Mouse (Mus musculus): ENCODE data around the gene Tdrd9. TPM values are rescaled to one million over a fixed set of nuclear protein-coding genes. Genes with fewer than 3 reads are reported as not detected.

Tdrd9 gene
- polyA plus RNA-seq (2012), result not detected in 2 replicates

DNA sequence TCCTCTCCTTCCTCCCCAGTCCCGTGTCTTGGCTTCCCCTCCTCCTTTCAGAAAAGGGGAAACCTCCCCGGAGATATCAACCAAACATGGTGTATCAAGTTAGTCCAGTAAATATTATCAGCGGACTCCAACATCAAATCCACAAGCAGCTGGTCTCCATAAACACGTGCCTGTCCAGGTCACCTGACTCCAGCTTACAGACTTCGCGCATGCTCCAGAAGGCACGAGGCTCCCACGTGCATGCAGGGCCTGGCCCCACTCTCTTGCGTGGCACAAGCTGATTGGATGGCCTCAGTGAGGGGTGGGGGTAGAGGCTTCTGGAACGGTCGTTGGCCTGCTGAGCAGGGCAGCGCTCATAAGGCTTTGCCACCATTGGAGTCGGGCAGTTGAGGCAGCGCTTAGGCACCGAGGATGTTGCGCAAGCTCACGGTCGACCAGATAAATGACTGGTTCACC lies at the start of gene Tdrd9:
Gene Tdrd9 (plus strand): TSS at position 329 of the 456 bp plus-strand sequence.

DNA sequence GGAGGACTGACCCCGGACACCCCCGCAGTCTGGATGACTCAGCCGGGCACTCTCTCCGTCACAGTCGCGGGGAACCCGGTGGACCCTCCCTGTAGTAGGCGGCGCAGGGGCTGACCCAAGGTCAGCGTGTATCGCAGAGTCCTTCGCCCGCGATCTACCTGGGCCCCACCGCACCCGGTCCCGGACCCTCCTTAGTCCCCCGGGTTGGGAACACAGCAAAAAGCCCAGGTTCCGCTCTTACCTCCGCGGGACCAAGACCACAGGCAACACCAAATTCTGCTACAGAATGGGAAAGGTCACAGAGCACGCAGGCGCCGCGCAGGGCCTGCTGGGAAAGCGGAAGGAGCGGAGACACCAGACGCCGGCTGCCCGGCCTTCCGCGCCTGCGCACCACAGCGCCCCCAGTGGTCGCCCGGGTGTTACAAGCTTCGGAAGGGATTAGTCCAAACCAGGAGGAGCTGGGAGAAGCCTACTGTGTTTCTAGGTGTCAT lies 4.6 kb upstream of the Tdrd9 start, which contains the start of gene Atp5mpl:
Gene Atp5mpl (minus strand): TSS at position 295 of the 491 bp plus-strand sequence.

DNA sequence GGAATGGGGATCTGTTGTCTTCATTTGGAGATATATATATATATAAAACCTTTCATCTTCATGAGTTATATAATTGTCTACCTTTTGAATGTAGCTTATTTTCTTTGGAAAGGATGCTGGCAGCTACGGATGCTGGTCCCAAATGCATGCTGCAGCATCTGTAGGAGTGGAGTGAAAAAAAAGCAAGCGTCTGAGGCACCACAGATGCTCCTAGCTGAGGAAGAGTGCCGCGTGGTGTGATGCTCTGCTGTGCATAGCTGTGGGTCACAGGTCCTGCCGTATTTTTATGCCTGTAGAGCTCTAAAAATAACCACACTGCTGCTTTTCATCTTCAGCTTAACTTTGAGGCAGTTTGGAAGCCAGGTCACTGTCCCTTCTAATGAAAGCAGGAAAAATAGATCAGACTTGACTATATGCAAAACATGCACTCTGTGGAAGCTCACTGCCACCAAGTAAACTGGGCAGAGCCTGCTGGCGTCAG lies 9.6 kb downstream of the Tdrd9 start, which contains the start of gene Rd3l:
Gene Rd3l (minus strand): TSS at position 431 of the 481 bp plus-strand sequence.

DNA sequence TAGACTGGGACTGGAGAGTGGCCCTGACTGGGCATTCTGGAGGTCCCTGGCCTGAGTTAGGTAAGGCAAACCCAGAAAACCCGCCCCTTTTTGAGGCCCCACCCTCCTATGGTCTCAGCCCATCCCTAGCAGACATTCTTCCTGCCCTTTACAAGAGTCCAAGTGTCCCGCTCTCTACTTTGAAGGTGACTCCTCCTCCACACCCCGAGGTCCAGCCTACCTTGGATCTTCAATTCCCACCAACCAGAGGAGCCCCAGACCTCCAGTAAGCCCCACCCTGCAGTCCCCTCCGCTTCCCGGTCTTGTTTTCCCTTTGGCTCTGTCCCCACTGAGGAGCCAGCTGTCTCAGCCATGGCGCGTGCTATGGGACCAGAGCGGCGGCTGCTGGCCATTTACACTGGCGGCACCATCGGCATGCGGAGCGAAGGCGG lies 135.2 kb downstream of the Tdrd9 start, which contains the start of gene Aspg:
Gene Aspg (plus strand): TSS at position 139 of the 431 bp plus-strand sequence.

Other genes with a start within 250 kb of the Tdrd9 start
- gene Klc1, start 212.7 kb upstream of the Tdrd9 start, polyA plus RNA-seq (2012), result 38.0 and 46.7 TPM in 2 replicates
- 10.8 and 11.2 TPM in 2 replicates for gene Xrcc3, start 157.7 kb upstream of the Tdrd9 start, polyA plus RNA-seq (2012)
- gene Zfyve21, start 157.4 kb upstream of the Tdrd9 start, polyA plus RNA-seq (2012), result 4.4 and 5.0 TPM in 2 replicates
- gene Ppp1r13b, start 63.4 kb upstream of the Tdrd9 start, polyA plus RNA-seq (2012), result 10.6 and 15.1 TPM in 2 replicates
- 12.6 and 13.4 TPM in 2 replicates for gene Atp5mpl, start 4.6 kb upstream of the Tdrd9 start, polyA plus RNA-seq (2012)
- 0.16 TPM in 1 of 2 replicates, not detected in the other for gene Rd3l, start 9.8 kb downstream of the Tdrd9 start, polyA plus RNA-seq (2012)
- not detected in 2 replicates for gene Aspg, start 135.1 kb downstream of the Tdrd9 start, polyA plus RNA-seq (2012)
- gene Kif26a, start 174.6 kb downstream of the Tdrd9 start, polyA plus RNA-seq (2012), result 0.01 TPM in 2 replicates